ENCODE assay signal across 13 mouse cellular contexts in genomic region chr9:107728919-107729670, GRCm38 (mm10). TPM values are rescaled to one million over a fixed set of nuclear protein-coding genes. Genes with fewer than 3 reads are reported as not detected.
DNase-seq lines count a peak whose midpoint lies in the region; ATAC-seq lines count a peak whose summit lies in the region.
"Had no signal": no experiment of that assay in that cellular context is flagged by ENCODE, and none has a peak within 500 bp of the region (broad histone marks: within the 10 kb centered on the region; RNA-seq: fewer than 3 reads in every experiment).

No protein-coding gene starts in this region.

- DNase-seq in embryonic facial prominence, embryonic 14.5 days (ENCODE audit: low spot score), result no peak
- DNase-seq in B cell, adult 2 months, result no peak
- DNase-seq in layer of hippocampus, adult 8-10 months (ENCODE audit: low spot score in 2 of 2), result no peak
- DNase-seq in thymus, postnatal 14 days, result no peak
- DNase-seq: adrenal gland, postnatal 14 days; gastrocnemius, postnatal 36 days; heart, postnatal 10 days; kidney, adult 2 months; thymus, adult 2 months had no signal

- no peak for ATAC-seq in embryonic facial prominence, embryonic 14.5 days (ENCODE audit: low read depth)
- ATAC-seq in forebrain, embryonic 16.5 days, result no peak
- no peak for ATAC-seq in limb, embryonic 12.5 days (ENCODE audit: insufficient number of reproducible peaks, insufficient read depth, low FRiP score, low TSS enrichment, low read depth)
- ATAC-seq in neural tube, embryonic 15.5 days (ENCODE audit: low FRiP score), result 0 out of 2 replicates have a peak, but pooled peaks have one; percentile 11

- H3K4me3 ChIP-seq in embryonic facial prominence, embryonic 14.5 days (ENCODE audit: low read depth, low read length), result no peak overlapping the region
- no peak overlapping the region for H3K4me3 ChIP-seq in forebrain, embryonic 16.5 days (replicated peaks; ENCODE audit: low read length)
- H3K4me3 ChIP-seq in limb, embryonic 12.5 days (replicated peaks), result no peak overlapping the region
- no peak overlapping the region for H3K4me3 ChIP-seq in neural tube, embryonic 15.5 days (replicated peaks)
- H3K4me3 ChIP-seq: lung, embryonic 15.5 days had no signal

- no peaks in the 10 kb centered on the region for H3K27me3 ChIP-seq in embryonic facial prominence, embryonic 14.5 days (replicated peaks; ENCODE audit: control insufficient read depth, insufficient read depth, low read length)
- H3K27me3 ChIP-seq in forebrain, embryonic 16.5 days (replicated peaks; ENCODE audit: control insufficient read depth, insufficient read depth, low read length), result no peaks in the 10 kb centered on the region
- no peaks in the 10 kb centered on the region for H3K27me3 ChIP-seq in limb, embryonic 12.5 days
- H3K27me3 ChIP-seq in neural tube, embryonic 15.5 days (replicated peaks), result no peaks in the 10 kb centered on the region
- H3K27me3 ChIP-seq: lung, embryonic 15.5 days had no signal

- no peaks in the 10 kb centered on the region for H3K9me3 ChIP-seq in embryonic facial prominence, embryonic 14.5 days (ENCODE audit: control insufficient read depth, low read length)
- H3K9me3 ChIP-seq in forebrain, embryonic 16.5 days (ENCODE audit: control insufficient read depth, low read length), result no peaks in the 10 kb centered on the region
- no peaks in the 10 kb centered on the region for H3K9me3 ChIP-seq in limb, embryonic 12.5 days
- H3K9me3 ChIP-seq in neural tube, embryonic 15.5 days (replicated peaks), result no peaks in the 10 kb centered on the region
- H3K9me3 ChIP-seq: lung, embryonic 15.5 days had no signal

- H3K4me1 ChIP-seq in embryonic facial prominence, embryonic 14.5 days (ENCODE audit: control insufficient read depth, insufficient read depth, low read length), result peaks cover 36% of the 10 kb centered on the region
- H3K4me1 ChIP-seq in forebrain, embryonic 16.5 days (replicated peaks; ENCODE audit: control insufficient read depth, insufficient read depth, low read length), result peaks cover 31% of the 10 kb centered on the region
- H3K4me1 ChIP-seq in limb, embryonic 12.5 days (replicated peaks), result peaks cover 67% of the 10 kb centered on the region
- peaks cover 48% of the 10 kb centered on the region for H3K4me1 ChIP-seq in neural tube, embryonic 15.5 days

- H3K4me2 ChIP-seq in embryonic facial prominence, embryonic 14.5 days (ENCODE audit: low read depth, low read length), result no peak overlapping the region
- no peak overlapping the region for H3K4me2 ChIP-seq in forebrain, embryonic 16.5 days (ENCODE audit: low read length)
- H3K4me2 ChIP-seq in limb, embryonic 12.5 days, result no peak overlapping the region
- no peak overlapping the region for H3K4me2 ChIP-seq in neural tube, embryonic 15.5 days
- H3K4me2 ChIP-seq: lung, embryonic 15.5 days had no signal

- H3K36me3 ChIP-seq in embryonic facial prominence, embryonic 14.5 days (ENCODE audit: control insufficient read depth, insufficient read depth, low read length), result no peaks in the 10 kb centered on the region
- no peaks in the 10 kb centered on the region for H3K36me3 ChIP-seq in forebrain, embryonic 16.5 days (ENCODE audit: control insufficient read depth, insufficient read depth)
- no peaks in the 10 kb centered on the region for H3K36me3 ChIP-seq in limb, embryonic 12.5 days
- H3K36me3 ChIP-seq in neural tube, embryonic 15.5 days, result no peaks in the 10 kb centered on the region
- H3K36me3 ChIP-seq: lung, embryonic 15.5 days had no signal

- WGBS in embryonic facial prominence, embryonic 14.5 days, result 68% methylated on average over 6 of the region's 6 CpGs
- 71% methylated on average over 6 of the region's 6 CpGs for WGBS in forebrain, embryonic 16.5 days
- 62% methylated on average over 6 of the region's 6 CpGs for WGBS in limb, embryonic 12.5 days
- WGBS in neural tube, embryonic 15.5 days, result 68% methylated on average over 6 of the region's 6 CpGs

- H3K27ac ChIP-seq in embryonic facial prominence, embryonic 14.5 days (replicated peaks; ENCODE audit: low read depth, low read length), result no peak overlapping the region
- H3K27ac ChIP-seq in forebrain, embryonic 16.5 days (ENCODE audit: low read length), result peak overlapping the region; percentile 13; the same call in 1 of the 2 replicates
- peak overlapping the region; percentile 45; the same call in 1 of the 2 replicates for H3K27ac ChIP-seq in limb, embryonic 12.5 days
- H3K27ac ChIP-seq in neural tube, embryonic 15.5 days (replicated peaks), result peak overlapping the region; percentile 33
- H3K27ac ChIP-seq: lung, embryonic 15.5 days had no signal

- H3K9ac ChIP-seq in embryonic facial prominence, embryonic 14.5 days (ENCODE audit: low read depth, low read length), result 0 out of 2 replicates have a peak overlapping the region, but pooled peaks have one; percentile 11
- H3K9ac ChIP-seq in forebrain, embryonic 16.5 days (replicated peaks; ENCODE audit: low read depth, low read length), result no peak overlapping the region
- H3K9ac ChIP-seq in limb, embryonic 12.5 days (replicated peaks), result no peak overlapping the region
- no peak overlapping the region for H3K9ac ChIP-seq in neural tube, embryonic 15.5 days (replicated peaks)
- H3K9ac ChIP-seq: lung, embryonic 15.5 days had no signal

RNA-seq across cellular contexts. Expression of gene Sema3f, which starts 18.8 kb away (rescaled TPM):
- 32.8 and 36.9 TPM in 2 replicates for polyA plus RNA-seq in embryonic facial prominence, embryonic 14.5 days (2014; fragmentation: Nextera tagmentation; extraction: Ambion mirVana)
- 11.0 and 14.9 TPM in 2 replicates for polyA plus RNA-seq in forebrain, embryonic 16.5 days (2015; fragmentation: Nextera tagmentation; extraction: Ambion mirVana)
- 47.6 and 53.5 TPM in 2 replicates for polyA plus RNA-seq in limb, embryonic 12.5 days (2016; fragmentation: Nextera tagmentation; extraction: Ambion mirVana)
- polyA plus RNA-seq in neural tube, embryonic 15.5 days (2015; fragmentation: Nextera tagmentation; extraction: Ambion mirVana), result 10.2 and 12.5 TPM in 2 replicates
- total RNA-seq in layer of hippocampus, adult 8-10 months (2022), result 1 to 10 TPM; 5.4 to 9.3 (median 6.5) TPM

RNA-seq across cellular contexts. Expression of gene Rbm5, which starts 41.7 kb away (rescaled TPM):
- 145 and 159 TPM in 2 replicates for polyA plus RNA-seq in embryonic facial prominence, embryonic 14.5 days (2014; fragmentation: Nextera tagmentation; extraction: Ambion mirVana)
- polyA plus RNA-seq in forebrain, embryonic 16.5 days (2015; fragmentation: Nextera tagmentation; extraction: Ambion mirVana), result 294 and 303 TPM in 2 replicates
- polyA plus RNA-seq in limb, embryonic 12.5 days (2016; fragmentation: Nextera tagmentation; extraction: Ambion mirVana), result 232 and 239 TPM in 2 replicates
- 229 and 230 TPM in 2 replicates for polyA plus RNA-seq in neural tube, embryonic 15.5 days (2015; fragmentation: Nextera tagmentation; extraction: Ambion mirVana)
- total RNA-seq in layer of hippocampus, adult 8-10 months (2022), result 100 to 1,000 TPM; 136 to 170 (median 155) TPM

RNA-seq across cellular contexts. Expression of gene Gnat1, which starts 49.6 kb away (rescaled TPM):
- 0.79 and 1.5 TPM in 2 replicates for polyA plus RNA-seq in embryonic facial prominence, embryonic 14.5 days (2014; fragmentation: Nextera tagmentation; extraction: Ambion mirVana)
- 1.2 and 1.4 TPM in 2 replicates for polyA plus RNA-seq in forebrain, embryonic 16.5 days (2015; fragmentation: Nextera tagmentation; extraction: Ambion mirVana)
- 2.1 and 2.2 TPM in 2 replicates for polyA plus RNA-seq in limb, embryonic 12.5 days (2016; fragmentation: Nextera tagmentation; extraction: Ambion mirVana)
- polyA plus RNA-seq in neural tube, embryonic 15.5 days (2015; fragmentation: Nextera tagmentation; extraction: Ambion mirVana), result 2.5 and 2.9 TPM in 2 replicates
- total RNA-seq in layer of hippocampus, adult 8-10 months (2022), result under 1 TPM; 0.14 to 0.43 (median 0.27) TPM
- total RNA-seq: gastrocnemius, postnatal 36 days; heart, postnatal 10 days had no signal

RNA-seq across cellular contexts. Expression of gene Slc38a3, which starts 59.8 kb away (rescaled TPM):
- 7.0 and 7.8 TPM in 2 replicates for polyA plus RNA-seq in embryonic facial prominence, embryonic 14.5 days (2014; fragmentation: Nextera tagmentation; extraction: Ambion mirVana)
- polyA plus RNA-seq in forebrain, embryonic 16.5 days (2015; fragmentation: Nextera tagmentation; extraction: Ambion mirVana), result 30.4 and 32.6 TPM in 2 replicates
- 3.5 and 5.0 TPM in 2 replicates for polyA plus RNA-seq in limb, embryonic 12.5 days (2016; fragmentation: Nextera tagmentation; extraction: Ambion mirVana)
- polyA plus RNA-seq in neural tube, embryonic 15.5 days (2015; fragmentation: Nextera tagmentation; extraction: Ambion mirVana), result 35.1 and 35.4 TPM in 2 replicates
- total RNA-seq in layer of hippocampus, adult 8-10 months (2022), result 10 to 100 TPM; 61.3 to 74.3 (median 69.2) TPM
